Mouse (Mus musculus) bone marrow, adult 2 months (tissue): ENCODE measurements around the gene Hist1h2bh.

ENCODE experiments used
- CTCF ChIP-seq: fragments of 200-500 bp; IDR thresholded peaks from 2 replicates; pipeline ENCODE4 v1.5.1; 2011; ENCODE audit warnings: low read length, control low read depth; ENCODE audit not compliant: control insufficient read depth, insufficient read depth
- POLR2A ChIP-seq: fragments of 200-500 bp; IDR thresholded peaks from 2 replicates; pipeline ENCODE4 v1.6.1; 2011; ENCODE audit warnings: low read depth, mild to moderate bottlenecking, control low read depth, low read length, borderline replicate concordance; ENCODE audit not compliant: control insufficient read depth

DNA sequence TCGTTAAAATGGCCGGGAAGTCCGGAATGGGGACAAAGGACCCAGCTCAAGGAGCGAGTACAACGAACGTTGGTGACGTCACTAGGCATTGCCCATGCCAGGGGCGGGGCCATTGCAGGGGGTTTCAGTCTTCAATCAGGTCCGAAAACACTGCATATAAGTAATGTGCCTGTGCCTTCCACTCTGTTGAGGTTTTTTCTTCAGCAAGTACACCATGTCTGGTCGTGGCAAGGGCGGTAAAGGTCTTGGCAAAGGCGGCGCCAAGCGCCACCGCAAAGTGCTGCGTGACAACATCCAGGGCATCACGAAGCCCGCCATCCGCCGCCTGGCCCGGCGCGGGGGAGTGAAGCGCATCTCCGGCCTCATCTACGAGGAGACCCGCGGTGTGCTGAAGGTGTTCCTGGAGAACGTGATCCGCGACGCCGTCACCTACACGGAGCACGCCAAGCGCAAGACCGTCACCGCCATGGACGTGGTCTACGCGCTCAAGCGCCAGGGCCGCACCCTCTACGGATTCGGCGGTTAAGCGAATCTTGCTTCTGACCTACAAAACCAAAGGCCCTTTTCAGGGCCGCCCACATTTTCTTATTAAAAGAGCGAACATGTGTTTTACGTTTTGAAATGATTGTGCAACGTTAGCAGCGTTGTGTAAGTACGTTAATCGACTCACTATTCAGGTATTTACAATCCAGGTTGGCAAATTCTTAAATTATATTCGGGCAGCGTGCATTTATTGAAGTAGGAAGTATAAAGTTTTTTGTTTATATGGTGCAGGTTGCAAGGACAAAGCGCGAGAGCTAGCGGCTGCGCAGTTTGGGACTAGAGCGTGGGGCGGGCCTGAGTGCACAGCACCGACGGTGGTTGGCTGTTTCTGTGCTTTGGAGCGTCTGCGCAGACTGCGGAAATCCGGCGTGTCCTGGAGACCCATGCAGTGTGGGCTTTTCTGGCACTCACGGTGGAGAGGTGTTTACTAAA lies 12.0 kb downstream of the Hist1h2bh start, which contains the start of gene Hist1h4h:
- TF ChIP-seq CTCF (no peak), POLR2A (peak; percentile 100)
